Mouse (Mus musculus) spleen, postnatal 36 days (tissue): ENCODE results near the gene Znrf1.
A peak's percentile ranks its signal among the peaks of the same experiment; 100 is the strongest.

Experiments used
- DNase-seq, 2 experiments: peaks; one replicate each; pipeline ENCODE4 v3.0.0; 2022; ENCODE audit warnings: low spot score in 2 of 2, mixed read lengths in 1 of 2

Gene Znrf1

DNA sequence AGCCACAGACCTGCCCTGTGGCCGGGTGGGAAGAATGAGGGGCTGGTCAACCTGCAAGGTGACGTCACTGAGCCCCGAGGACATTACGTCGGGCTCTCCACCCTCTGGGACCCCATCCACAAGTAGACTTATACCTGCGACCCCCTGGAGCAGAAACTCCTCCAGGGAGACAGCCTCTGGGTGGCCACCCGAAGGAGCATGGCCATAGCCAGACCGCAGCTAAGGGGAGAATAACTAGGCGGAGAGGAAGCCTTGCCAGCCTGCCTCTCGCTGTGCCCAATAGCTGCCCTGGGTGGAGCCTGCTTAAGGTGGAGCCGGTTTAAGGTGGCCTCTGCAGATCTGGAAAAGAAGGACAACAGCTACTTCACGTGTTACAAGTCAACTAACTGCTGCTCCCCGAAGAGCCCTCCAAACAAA, 94.2 kb downstream of the Znrf1 start, which contains the start of gene Ldhd:
Gene Ldhd, minus strand, starts transcription at position 270 of the 417 bp plus-strand sequence.
- DNase-seq, result no peak

DNA sequence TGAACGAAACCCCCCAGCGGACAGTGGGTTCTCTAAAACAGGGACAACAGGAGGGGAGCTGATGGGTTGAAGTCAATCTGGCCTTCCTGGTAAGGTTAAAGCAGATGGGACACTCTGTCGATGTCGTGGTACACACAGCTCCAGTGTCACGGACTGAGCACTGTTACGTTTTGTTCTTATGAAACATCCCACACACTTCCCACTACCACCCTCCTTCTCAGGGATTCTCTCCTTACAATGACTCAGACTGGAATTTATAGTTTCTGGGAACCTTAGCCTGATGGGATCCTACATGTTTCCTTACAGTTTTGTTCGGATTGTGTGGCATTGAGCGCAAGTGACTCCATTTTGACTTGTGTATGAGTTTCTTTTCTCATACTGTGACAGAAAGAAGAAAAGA, 95.7 kb downstream of the Znrf1 start:
- no peak for DNase-seq

DNA sequence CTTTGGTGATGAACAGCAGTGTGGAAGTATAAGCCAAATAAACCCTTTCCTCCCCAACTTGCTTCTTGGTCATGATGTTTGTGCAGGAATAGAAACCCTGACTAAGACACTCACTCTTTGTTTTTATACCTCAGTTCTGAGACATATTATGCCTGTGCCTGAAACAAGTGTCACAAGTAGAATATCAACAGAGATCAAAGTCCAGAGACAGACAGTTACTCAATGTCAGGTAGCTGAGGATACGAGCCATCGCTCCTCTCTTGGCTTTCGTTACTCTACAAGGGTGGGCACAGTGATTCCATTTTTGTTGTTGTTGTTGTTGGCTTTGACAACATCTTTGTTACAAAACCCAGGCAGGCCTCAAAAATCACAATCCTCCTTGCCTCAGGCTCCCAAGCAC, 97.1 kb downstream of the Znrf1 start:
- DNase-seq, result no peak

DNA sequence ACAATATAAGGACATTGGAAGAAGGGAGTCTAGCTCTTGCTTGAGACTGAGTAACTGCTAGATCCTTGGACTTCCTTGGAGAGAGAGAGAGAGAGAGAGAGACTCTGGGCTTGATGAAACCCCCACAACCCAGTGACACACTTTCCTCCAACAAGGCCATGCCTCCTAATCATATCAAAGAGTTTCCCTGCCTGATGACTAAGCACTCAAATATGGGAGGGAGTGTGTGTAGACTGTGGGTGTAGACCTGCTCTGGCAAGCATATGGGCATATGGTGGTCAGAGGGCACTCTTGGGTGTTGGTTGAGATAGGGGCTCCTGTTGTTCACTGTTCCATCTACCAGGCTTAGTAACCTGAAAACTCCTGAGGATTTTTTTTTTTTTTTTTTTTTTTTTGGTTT, 102.2 kb downstream of the Znrf1 start:
- DNase-seq, result no peak

DNA sequence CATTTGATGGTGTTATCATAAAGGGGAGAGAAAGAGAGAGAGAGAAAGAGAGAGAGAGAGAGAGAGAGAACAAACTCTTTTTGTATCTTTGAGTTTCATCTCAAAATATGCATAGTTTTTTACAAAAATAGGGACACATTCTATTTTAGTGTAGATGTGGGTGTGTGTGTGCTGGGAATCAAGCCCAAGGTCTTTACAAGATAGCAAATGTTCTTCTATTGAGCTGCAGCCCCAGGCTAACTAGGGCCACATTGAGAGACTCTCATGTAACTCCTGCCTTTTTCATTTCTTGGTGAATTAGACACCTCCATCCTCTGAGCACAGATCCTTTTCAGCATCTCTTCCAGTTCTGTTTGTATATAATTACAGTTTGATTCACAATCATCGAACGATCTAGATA, 105.2 kb downstream of the Znrf1 start:
- no peak for DNase-seq

DNA sequence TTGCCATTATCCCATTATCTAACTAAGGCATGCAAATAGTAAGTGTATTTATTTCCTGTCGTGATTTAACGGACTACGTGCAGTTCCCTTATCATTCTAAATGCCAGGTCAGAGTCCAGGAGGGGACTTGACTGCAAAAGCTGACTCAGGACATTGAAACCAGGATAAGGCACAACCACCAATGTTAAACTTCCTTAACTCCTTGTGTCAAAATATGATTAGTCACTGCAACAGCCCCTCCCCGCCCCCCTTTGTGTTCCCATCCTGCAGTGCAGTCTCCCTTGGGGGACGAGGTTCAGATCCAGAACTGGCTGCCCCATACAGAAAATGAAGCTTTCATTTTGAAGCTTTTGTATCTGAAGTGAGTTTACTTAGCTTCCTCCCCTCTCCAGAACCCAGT, 106.6 kb downstream of the Znrf1 start:
- no peak for DNase-seq

DNA sequence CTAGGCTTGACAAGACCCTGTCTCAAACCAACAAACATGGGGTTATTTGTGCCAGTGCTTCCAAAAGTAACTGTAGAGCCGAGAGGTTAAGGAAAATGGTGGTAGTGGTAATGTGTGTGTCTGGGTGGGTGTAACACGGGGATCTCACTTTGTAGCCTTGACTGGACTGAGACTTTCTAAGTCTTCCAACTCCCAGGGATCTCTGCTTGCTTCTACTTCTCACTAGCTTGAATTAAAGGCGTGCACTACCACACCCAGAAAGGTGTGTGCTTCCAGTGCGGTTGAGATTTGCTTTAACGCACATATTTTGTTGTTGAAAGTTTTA, 107.0 kb downstream of the Znrf1 start:
- DNase-seq, result no peak

DNA sequence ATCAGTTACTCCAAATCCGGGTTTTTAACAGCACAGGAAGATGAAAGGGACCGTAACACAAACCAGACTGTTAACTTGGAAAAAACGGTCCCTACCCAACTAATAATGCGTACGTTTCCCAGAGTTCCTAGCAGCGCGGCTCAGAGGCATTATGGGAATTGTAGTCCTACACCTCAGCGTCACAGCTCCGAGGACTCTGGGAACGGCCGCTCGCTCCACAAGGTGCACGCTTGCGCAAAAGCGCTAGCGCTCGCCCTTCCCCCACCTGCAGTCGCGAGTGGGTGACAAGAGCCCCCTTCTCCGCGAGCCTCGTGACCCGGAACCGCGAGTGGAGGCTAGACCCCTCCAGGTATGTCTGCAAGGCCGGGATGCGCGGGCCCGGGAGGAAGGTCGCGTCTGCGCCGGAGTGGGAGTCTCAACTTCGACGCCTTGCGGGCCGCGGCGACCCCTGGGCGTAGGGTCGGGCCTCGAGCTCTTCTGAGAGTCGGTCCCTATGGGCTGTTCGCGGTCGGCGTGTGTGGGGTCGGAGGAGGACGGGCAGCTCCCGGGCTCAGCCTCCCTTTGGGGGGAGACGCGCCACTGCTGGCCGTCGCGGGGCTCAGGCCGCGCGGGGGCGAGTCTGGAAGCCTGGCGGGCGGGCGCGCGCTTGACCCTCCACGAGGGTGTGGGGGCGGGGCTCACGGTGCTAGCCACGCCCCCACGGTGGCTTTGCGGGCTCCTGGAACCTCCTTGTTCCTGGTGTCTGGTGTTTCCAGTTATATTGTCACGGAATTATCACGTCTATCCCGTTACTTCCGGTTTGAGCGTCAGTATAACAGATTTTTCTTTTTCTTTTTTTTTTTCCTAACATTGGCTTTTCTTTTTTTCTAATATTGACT, 107.6 kb downstream of the Znrf1 start, which contains the start of gene Zfp1:
Gene Zfp1, plus strand, starts transcription at position 138 of the 878 bp plus-strand sequence.
- DNase-seq, result peak; percentile 90

DNA sequence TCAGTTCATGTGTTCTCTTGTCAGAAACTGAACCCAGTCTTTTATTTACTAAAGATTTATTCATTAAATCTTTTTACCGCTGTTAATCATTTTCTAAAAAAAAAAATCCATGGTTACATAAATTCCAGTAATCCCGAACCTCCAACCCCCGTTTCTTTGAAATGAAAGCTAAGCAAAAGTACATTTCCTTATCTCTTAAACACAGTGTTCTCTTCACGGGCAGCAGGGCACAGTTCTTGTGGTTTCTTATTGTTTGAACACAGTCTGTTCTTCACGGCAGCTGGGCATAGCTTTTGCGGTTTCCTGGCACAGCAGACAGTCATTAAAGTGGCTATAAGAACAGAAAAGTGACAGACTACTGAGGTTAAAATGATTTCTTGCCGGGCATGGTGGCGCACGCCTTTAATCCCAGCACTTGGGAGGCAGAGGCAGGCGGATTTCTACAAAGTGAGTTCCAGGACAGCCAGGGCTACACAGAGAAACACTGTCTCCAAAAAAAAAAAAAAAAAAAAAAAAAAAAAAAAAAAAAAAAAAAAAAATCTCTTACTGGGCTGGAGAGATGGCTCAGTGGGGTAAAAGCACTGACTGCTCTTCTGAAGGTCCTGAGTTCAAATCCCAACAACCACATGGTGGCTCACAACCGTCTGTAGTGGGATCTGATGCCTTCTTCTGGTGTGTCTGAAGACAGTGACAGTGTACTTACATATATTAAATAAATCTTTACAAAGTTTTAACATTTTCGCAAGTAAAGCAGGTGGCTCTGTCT, 108.6 kb downstream of the Znrf1 start:
- DNase-seq, result peak; percentile 83 to 87

DNA sequence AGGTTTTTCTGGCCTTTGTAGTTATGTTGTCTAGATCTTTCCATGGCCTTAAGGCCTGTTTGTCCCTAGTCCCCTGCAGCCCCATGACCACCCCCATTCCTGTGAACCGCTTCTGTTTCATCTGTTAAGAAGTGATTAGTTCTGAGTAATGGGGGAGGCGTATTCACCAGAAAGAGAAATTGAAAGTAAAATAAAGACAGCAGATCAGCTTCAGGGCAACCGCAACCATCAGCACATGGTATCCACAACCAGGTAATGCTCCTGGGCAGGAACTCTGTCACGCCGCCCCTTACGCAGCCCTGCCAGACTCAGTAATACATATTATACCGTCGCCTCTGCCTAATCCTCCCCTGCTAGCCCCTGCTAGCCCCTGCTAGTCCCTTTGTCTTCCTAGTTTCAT, 109.8 kb downstream of the Znrf1 start:
- DNase-seq, result no peak

DNA sequence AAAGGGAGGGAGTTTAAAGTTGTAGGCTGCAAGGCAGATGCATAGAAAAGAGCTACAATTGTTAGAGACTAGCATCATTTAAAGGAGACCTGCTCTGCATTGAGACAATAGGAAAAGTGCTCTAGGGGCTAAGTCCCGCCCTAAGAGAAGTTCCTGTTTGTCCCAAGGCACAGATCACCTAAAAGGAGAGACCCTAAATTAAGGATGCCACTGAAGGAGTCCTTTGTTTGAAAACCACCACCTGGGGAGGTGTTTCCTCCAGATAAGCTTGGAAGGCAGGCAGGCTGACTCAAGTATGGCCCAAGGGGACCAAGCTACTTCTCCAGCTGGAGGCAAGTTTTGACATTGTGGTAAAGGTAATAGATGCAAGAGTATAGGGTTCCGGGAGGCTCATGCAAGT, 112.9 kb downstream of the Znrf1 start:
- DNase-seq, result no peak

DNA sequence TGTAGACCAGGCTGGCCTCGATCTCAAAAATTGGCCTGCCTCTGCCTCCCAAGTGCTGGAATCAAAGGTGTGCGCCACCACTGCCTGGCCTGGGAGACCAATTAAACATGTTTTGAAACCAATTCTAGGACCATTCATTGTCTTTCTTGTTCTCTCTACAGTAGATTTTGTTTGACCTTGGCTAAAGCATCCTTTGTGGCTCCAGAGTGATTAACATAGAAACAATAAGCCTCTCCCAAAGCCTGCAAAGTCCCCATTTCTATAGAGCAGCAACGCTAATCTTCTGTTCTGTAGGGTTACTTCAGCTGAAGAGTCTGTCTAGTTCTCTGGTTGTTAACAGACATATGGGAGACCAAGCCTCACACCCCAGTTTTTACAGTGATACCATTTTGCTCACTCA, 114.8 kb downstream of the Znrf1 start:
- DNase-seq, result no peak

DNA sequence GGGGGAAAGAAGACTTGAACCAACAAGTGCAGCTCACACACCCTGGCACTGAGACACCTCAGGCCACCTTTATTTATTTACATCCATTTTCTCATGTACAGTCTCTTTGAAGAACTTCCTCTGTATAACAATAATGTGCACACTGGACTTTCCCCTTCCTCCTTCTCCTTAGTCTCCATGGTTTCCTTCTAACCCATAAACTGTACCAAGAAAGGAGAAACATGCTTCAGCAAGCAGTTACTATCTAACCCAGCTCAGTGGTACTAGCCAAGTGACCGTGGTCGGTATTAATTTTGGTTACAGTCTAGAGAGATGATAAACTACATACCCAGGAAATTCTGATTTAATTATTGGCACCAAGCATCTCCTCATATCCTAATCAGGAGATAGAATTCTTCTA, 117.6 kb downstream of the Znrf1 start:
- DNase-seq, result no peak

DNA sequence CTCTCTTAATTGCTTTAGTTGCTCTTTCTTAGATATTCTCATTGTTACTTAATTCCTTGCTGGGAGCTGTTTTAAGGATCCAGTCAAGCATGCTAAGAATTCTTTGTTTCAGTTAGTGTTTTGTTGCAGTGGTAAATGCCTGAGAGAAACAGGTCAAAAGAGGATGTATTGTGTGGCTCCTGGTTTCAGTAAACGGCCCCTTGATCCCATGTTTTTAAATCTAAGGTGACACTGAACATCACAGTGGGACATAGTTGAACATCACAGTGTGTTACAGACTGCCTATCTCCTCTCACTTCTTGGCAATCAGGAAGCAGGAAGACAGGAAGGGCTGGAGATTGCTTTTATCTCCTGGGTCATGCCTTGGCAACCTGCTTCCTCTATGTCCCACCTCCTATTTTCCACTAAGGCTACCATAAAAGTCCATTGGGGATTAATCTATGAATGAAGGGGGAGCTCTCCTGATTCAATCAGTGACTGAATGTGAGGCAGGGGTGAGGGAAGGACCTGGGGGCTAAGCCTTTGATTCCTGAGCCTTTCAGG, 121.5 kb downstream of the Znrf1 start:
- DNase-seq, result no peak

DNA sequence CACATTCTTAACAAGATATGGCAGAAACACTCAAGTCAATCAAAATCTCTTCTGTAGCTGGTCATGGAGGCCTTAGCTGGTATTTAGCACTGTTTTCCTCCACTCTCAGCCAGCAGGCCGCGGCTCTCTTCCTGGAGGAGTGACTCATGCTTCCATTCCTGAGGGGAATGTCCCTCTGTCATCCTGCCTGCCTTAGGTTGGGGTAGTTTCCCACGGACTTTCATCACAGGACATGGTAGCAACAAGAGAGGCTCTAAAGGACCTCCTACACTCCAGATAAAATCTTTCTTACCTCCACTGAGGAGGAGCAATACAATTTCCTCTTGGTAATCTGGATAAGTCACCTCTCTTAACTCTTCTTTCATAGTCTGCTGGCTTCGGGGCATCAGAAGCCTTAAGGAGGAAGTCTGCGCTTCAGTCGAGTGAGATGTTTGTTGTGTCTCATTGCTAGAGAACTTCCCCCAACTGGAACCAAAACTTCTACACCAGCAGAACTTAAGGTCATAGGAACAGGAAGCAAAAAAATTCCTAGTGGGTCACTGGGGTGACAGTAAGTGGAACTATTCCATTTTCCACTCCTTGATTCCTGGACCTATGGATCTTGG, 123.0 kb downstream of the Znrf1 start:
- DNase-seq, result peak; percentile 39 to 50

DNA sequence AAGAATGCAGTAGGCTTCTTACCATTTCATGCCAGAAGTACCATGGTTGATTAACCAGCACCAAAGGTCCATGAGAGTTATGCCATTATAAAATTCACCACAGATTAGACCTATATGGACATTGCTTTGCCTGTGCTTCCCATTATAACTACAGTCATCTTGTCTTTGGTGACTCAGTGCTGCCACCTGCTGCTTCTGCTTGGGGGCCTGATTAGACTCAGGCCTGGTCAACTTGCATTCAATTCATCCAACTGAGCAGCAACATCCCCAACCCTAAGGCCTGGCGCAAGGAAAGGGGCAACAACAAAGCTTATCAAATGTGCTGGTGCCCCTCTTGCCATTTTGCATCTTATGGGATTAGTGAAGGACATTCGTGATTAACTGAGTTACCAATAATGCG, 126.6 kb downstream of the Znrf1 start:
- peak; percentile 64 to 69 for DNase-seq

DNA sequence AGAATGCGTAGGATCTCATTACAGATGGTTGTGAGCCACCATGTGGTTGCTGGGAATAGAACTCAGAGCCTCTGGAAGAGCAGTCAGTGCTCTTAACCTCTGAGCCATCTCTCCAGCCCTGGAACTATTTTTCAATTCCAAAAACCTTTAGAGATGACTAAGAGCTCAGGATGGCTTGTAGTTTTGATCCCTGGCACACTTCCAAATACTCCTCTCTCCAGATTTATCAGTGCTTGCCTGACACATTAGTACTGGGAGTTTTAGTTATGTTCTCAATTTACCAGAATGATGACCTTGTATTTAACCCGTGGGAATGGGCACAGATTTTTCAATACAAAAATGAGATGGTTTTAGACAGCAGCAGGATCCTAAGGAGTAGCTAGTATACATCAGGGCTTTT, 130.9 kb downstream of the Znrf1 start:
- no peak for DNase-seq
